Mouse (Mus musculus): ENCODE data around the gene Xdh. TPM values are rescaled to one million over a fixed set of nuclear protein-coding genes. Genes with fewer than 3 reads are reported as not detected.

Gene Xdh
- 100 to 1,000 TPM; 601 to 704 TPM for total RNA-seq (2023)

DNA sequence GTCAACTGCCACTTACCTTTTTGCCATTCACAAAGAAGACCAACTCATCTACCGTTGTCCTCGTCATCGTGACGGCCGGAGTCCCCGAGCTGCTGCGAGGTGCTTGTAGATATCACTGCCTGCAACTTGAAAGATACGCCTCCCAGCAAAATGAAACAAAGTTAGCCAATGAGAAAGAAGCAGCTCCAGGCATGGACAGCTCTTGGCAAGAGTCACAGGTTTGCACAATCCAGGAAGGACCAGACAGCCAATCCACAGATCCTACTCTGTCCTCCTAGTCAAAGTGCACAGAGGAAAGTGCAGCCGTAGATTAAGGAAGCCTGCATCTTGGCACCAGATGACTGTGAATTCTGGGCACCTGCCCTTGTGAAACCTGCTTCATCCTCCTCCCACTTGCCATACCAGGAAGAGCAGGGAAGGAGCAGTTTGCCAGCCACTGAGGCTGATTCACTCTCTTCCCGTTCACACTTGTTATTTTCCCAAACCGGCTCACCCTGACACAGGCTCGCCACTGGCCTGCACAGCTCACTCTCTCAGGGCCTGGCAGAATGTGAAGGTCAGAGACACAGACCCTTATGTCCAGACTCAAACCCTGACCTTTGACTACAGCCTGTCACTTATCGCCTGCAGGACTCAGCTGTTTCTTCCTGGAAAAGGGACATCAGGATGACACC, at the start of gene Xdh:
TSS of gene Xdh (minus strand) at position 135 of the 674 bp plus-strand sequence.

Other genes with a start within 250 kb of the Xdh start
- gene Galnt14, start 239.7 kb downstream of the Xdh start, total RNA-seq (2023), result under 1 TPM; 0.15 to 0.18 TPM
- under 1 TPM; 0.42 to 0.77 TPM for gene Ehd3, start 146.1 kb downstream of the Xdh start, total RNA-seq (2023)
- not detected for gene Srd5a2, start 97.7 kb upstream of the Xdh start, total RNA-seq (2023)

All from neutrophil, adult 83 days (primary cell).